Mouse (Mus musculus) c-Kit-negative CD71-positive TER-119-positive erythroid progenitor cells, embryonic 14.5 days (primary cell): ENCODE data around the gene Gnas.

Experiments used
- DNase-seq: peaks from one replicate; pipeline ENCODE4 v3.0.0-alpha.2; 2013; ENCODE audit warnings: low read depth, low spot score

Gnas gene

DNA sequence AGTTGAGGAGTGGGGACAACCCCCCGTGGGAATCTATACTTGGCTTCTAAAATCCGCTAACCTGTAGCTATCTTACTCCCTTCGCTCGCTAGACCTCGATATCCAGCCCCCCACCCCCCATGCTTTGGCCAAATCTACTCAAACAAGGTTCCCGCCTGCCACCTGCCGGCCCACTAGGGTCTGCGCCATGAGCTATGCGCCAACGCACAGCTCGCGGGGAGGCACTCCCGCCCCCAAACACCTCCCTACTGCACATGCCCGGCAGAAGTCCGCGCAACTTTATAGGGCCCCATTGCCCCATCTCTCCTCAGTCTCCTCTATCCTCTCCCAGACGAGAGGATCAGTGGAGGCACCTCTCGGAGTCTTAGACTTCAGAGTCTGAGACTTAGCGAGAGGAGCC lies at the start of gene Gnas:
TSS of gene Gnas (plus strand) at position 310 of the 400 bp plus-strand sequence.
- no peak for DNase-seq

DNA sequence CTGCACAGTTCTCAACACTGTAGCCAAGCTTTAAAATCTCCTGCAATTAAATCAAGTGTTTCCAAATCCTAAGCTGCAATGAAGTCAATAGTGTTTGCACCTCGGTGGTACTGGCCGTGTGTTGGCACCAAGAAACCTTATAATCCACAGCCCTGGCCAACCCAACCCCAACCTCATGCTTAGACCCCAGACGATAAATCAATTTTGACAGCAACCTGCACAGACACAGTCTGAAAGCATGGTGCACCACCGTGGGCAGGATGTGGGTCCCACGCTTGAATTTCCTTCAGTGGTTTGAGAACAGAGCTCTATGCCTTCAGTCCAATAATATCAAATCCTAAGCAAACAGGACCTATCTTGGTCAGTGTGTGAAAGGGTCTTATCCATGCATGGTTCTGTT lies 41.7 kb upstream of the Gnas start:
- no peak for DNase-seq

DNA sequence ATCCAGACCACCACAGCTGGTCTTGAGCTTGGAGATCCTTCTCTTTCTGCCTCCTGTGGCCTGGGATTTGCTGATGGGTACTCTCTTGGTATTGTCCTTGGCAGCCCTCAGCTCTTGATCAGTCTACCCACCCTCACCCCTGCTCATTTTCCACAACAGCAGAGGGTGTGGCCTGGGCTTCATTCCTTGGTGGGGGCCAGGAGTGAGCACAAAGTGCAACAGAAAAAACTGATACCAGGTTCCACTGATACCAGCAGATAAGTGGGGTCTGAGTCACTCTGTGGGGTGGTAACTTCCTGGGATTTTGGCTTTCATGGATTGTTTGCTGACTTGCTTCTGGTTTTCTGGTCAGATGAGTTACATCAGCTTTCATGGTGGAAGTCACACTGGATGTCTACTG lies 32.2 kb upstream of the Gnas start:
- no peak for DNase-seq

DNA sequence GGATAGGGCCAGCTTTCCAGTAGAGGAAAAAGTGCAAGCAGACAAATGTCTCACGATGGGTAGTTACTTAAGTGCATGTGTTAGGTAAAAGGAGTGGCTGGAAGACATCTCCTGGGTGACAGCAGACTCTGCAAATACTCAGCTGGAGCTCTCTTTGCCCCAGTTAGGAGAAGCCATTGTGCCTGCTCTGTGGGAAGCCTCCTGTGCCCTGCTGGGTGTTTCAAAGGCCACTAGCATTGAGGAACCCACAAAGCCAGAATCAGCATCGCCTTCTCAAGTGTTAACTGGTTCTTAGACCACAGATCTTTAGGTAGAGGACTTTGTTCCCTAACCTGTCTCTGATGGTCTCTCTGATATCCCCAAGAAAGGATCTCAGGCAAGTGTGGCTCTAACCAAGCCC lies 26.8 kb upstream of the Gnas start:
- DNase-seq: no peak

DNA sequence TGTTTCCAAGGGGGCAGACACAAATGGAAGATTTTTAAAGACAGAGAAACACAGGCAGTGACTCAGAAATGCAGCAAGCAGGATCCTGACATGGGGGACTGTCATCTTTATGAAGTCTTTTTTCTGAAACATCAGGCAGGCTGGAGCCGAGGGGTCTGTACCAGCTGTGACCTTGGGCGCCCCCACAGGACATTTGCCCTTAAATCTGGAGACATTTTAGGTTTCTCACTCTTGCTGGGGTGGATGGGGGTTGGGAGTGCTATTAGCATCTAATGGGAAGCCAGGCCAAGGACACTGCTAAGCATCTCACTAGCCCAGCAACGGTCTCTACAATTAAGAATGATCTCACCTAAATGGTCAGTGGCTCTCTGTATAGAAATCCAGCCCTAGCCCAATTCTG lies 24.1 kb upstream of the Gnas start:
- no peak for DNase-seq

DNA sequence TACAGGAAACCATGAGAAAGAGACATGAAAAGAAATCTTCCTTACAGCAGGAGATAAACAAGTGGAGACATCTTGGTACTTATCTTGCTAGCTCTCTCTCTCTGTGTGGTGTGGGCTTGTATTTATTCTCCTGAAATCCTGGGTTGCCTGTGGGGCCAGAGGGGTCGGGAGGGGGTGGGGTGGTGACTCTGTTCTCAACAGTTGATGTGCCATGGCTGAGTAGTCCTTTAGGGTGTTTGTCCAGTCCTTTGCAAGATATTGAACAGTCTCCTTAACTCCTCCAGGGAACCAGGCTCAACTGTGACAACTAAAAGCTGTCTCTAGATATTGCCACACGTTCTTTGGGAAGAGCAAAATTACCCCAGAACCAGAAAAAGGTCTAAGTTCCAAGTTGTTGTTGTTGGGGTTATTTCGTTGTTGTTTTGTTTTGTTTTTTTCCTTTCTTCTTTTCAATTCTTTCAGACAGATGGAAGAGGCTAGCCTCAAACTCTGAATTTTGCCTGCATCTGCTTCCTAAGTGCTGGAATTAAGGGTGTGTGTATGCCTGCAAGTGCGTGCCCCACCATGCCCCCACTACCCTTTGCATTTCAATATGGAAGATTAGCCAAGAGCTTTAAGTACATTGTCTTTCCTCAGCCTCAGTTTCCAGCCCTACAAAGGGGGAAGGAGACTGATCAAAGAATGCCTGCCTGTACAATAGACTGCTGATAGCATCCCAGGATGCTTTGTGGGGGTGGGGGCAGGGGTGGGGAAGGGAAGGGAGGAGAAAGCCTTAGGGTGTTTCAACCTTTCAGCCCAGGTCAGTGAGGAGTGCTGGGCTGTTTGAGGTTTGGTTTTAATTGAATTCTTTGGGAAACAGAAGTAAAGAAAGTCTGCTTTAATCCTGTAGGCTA lies 23.0 kb upstream of the Gnas start:
- no peak for DNase-seq

DNA sequence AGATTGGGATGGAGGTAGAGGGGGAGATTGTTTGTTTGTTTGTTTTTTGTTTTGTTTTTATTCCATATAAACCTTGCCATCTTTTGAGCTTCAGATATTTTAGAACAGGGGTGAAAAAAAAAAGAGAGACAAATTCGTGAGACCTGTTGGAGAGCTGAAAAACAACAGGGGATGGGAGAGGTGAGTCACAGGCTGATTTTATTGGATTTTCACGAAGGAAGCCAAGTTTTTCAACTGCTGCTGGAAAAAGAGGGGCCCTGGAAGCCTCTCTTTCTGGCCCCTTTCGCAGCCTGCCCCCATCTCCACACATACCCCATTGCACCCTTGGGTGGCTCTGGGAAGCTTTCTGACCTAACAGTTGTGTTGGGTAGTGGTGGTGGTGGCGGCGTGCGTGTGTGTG lies 22.3 kb upstream of the Gnas start:
- no peak for DNase-seq

DNA sequence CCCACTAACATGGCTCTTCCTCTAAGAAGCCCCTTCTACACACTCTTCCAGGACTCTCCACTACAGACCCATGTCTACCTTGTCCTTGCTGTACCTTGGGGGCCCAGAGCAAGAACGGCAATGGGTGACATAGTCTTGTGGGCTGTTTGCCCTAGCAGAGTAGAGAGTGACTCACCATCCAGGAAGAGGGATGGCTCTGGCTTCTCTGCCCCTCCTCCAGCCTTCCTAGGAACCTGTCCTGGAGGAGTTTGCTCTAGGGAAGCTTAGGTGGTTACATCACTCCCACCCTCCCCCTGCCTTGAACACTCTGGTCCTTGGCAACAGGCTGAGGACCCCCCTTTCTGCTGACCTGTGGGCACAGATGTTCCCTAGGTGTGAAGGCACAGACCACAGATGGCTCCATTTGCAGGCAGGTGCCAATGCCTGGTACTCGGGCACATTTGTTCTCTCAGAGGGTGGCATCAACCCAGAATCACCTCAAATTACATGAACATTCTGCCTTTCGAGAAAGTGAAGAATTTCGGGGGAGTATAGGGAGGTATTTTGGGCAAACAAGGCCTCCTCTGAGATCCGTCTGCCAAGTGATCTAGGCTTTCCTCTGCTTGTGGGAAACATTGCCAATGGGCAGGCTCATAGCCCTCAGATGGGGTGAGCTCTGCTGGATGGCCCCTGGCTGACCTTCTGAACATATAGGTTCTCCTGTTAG lies 20.9 kb upstream of the Gnas start:
- DNase-seq: no peak

DNA sequence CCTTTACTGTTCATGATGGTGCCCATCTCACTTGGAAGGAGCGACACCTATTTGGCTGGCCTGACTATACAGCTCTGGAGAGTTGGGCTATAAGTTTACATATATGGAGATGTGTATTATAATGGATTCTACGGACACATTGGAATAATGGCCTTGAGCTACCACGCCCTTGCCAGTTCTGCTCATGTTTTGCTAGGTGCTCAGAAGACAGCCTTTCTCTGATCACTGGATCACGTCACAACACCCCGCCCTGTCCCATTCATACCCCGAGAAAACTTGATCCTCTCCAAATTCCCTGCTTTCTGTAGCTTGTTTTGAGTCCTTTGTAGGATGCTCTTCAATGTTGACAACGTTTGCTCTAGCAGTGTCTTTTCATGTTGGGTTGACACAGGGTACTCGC lies 19.9 kb upstream of the Gnas start:
- DNase-seq: no peak

DNA sequence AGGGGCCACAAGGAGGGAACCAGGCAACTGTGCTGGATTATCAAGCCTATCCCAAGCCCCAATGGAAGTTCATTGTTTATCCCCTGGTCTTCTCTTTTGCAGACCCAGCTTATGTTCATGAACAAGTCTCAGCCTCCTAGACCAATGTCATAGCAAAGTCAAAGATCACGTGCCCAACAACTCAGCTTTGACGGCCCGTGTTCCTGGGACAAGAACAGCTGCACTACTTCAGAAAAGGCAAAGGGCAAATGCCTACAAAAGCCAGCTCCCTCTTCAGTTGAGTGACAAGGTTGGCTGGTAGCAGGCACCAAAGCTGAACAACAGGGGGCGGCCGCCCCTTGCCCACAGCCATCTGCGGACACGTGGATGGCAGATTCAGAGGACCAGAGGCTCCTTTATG lies 13.7 kb upstream of the Gnas start:
- no peak for DNase-seq

DNA sequence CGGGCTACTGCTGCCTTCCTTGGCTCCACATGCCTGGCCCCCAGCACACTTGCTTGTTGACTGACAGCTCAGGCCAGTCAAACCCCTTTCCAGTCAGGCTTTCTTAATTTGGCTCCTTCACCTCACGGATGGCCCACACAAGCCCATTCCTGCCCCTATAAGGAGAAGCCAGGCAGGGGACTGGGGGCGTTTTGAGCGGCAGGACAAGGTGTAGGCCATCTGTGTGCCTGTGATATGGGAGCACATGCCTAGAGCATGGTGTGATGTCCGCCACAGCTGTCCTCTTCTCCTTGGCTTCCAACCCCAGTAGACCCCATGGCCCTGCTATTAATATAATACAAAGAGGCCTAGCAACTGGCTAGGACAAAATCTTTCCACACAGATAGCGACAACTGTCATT lies 12.7 kb upstream of the Gnas start:
- no peak for DNase-seq

DNA sequence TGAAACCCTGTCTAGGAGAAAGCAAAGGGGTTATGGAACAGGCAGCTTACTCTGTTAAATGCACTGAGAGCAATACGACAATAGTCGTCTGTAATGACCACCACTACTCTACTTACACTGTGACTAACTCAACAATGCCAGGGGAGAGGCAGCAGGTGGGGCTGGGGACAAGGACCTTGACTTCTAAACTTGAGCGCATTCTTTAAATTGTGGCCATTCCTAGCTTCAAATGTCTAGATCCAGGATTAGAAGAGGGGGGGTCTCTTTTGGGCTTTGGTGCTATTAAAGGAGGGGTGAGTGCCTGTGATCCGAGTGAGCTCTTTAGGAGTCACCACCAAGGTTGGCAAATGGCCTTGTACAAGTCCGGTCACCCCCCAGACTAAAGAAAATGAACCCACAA lies 11.0 kb upstream of the Gnas start:
- no peak for DNase-seq

DNA sequence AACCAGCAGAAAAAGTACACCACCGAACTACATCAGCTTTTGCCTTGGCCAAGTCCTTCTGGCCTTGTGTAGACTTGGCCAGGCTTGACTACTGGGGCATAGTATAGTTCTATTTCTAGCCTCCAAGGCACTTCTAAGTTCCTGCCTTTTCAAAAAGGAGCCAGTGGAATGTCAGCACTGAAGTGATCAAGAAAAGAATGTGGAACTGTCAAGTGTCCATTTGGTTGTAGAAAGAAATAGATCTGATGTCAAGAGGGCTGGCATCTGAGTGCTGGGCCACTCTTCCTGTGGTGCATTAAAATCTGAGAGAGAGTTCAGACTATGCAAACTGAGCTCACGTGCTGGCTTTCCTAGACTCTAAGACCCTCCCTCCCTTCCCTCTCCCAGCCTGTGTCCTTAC lies 10.2 kb upstream of the Gnas start:
- DNase-seq: no peak

DNA sequence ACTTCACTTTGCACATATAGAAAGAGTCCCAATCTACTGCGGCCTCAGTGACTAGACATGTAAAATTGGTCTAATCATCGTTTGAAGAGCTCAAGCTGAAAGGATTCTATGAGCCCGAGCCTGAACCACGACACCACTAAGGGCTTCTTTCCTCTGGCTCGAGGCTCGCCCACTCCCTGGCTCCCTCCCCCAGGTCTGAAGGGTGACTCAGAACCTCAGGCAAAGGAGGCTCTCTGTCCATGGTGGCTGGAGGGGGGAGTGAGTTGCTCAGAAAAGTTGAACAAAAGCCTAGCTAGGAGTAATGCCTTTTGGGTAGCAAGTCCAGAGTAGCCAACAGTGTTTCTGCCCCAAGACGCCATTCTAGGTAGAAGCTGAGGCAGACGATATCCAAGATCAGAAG lies 4.3 kb upstream of the Gnas start:
- no peak for DNase-seq

DNA sequence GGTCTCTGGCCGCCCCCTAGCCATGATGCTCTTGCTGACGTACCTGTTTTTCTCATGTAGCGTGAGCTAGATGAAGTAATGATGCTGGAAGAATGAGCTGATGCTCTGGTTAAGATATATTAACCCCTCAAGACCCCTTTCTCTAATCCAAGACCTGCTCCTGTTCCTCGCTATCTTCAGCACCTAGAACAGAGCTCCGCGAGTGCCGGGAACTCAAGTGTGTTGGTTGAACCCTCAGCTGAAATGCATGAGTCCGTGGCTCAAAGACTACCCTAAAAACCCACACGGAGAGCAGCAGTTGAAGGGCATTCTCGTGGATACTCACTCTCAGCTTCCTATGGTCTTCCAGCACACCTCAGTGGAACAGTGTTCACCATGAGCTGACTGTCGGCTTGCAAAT lies 779 bp upstream of the Gnas start:
- no peak for DNase-seq

DNA sequence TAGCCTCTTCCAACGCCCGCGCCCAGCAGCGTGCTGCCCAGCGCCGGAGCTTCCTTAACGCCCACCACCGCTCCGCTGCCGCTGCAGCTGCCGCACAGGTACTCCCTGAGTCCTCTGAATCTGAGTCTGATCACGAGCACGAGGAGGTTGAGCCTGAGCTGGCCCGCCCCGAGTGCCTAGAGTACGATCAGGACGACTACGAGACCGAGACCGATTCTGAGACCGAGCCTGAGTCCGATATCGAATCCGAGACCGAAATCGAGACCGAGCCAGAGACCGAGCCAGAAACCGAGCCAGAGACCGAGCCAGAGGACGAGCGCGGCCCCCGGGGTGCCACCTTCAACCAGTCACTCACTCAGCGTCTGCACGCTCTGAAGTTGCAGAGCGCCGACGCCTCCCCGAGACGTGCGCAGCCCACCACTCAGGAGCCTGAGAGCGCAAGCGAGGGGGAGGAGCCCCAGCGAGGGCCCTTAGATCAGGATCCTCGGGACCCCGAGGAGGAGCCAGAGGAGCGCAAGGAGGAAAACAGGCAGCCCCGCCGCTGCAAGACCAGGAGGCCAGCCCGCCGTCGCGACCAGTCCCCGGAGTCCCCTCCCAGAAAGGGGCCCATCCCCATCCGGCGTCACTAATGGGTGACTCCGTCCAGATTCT lies 812 bp downstream of the Gnas start:
- DNase-seq: no peak

DNA sequence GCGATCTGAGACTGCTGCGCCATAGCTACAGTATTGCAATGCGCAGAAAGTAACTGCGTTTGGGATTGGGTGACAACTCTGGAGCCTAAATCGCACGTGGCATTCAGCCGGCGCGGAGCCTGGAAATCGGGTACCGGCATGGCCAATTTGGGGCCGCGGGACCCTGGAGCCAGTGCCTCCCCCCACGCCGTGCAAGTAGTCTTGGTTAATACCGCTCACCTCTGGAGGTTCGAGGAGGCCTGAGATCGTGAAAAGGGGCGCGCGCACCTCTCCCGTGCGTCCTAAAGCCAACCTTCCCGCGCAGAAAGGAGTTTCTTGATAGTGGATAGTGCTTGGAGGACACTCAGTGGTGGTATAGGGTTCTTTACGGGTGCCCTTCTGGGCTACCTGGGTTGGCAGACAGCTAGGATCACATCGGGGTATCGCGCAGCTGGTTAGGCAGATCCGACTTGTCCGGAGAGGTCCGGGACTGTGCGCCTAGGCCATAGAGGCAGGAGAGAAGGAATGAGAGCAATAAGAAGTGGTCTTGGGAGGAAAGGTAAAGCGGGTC lies 1.9 kb downstream of the Gnas start:
- DNase-seq: no peak

DNA sequence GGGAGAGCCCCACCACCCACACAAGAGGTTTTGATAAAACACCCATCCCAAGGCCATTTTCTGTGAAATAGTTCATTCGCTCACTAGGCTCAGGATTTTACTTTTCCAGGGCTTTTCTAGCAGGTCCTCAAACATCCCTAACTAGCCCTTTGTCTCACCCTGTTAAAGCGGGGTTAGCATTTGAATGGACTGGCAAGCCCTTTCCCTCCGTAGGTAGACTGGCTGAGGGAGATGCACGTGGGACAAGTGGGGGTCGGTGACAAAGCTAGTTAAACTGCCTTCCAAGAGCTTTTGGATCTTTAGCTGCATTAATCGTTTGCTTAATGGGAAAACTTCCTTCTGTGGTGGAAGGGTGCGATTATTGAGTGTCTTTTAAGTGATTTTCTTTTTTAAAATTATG lies 3.8 kb downstream of the Gnas start:
- DNase-seq: no peak

DNA sequence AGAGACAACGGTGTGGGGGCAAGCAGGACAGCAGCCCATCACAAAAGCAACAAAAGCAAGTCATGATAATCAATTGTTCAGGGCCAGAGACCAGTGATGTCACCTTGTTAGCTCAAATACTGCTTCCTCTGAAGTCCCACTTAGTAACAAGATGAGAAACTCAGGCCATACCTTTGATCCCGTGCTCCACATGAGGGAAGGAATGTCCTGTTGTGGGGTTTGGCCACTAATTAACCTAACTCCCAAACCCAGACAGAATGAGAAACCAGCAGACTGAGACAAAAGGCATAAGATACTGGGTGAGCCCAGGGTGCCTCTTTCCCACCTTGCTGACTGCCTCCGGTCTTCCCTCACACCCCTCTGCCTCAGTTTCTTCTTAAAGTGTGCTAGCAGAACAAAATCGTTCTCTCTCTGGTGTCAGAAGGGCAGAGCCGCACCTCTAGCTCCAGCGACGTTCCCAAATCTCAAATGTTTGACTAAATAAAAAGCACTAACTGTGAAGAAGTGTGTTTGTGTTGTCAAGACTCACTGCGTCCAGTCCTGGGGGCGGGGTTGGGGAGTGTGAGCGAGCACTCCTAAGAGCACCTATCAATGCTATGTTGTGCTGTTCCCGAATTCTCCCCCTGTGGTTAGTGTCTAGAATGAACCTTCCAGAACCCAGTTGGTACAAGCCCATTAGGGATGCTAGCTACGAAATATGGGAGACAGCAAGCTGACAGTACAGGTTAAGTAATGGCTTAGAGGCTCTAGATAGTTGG lies 4.7 kb downstream of the Gnas start:
- DNase-seq: no peak

DNA sequence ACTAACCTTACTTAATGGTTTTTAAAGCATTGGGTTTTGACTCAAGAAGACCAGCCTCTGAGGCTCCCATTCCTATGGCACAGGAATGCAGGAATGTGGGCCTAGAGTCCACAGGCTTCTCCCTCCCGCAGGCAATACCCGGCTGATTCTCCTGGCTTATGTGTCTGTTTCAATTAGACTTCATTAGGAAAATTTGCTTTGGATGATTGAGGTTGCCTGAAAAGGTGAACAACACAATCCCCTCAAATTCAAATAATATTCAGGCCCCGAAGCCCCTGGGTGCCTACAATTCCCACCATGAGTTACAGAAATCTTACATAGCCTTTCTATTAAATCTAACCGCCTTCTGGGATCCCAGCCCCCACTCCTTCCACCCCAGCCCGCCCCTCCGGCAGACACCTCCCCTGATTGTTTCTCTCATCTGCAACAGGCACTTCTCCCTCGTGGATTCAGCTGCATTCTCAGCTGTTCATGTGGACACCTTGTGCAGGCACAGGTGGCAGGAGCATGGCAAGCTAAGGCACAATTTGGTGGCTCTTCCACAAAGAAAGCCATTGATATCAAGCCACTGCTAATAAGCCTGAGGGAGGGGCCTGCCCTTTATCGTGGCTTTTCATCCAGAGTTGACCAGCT lies 7.0 kb downstream of the Gnas start:
- DNase-seq: no peak

DNA sequence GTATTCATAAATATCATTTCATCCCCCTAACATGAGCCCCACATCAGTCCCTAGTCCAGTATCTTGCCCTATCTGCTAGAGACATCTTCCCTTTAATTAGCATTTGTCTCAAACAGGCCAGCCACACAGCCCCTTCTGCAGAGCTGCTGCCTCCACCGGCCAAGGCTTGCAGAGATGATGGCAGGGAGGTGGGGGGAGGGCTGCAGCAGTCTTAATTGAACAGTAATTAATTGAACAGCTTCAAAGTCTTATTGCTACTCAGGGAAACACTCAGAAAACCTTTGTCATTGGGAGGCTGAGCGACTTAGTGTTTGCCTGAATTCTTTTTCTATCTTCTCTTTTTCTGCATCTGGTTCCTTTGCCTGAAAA lies 7.5 kb downstream of the Gnas start:
- DNase-seq: no peak
